Mouse (Mus musculus) heart, postnatal 36 days (tissue): ENCODE measurements around the gene Msh5. TPM values are rescaled to one million over a fixed set of nuclear protein-coding genes. Genes with fewer than 3 reads are reported as not detected.

Experiments used
- DNase-seq, 2 experiments: peaks; one replicate each; pipeline ENCODE4 v3.0.0; 2021 to 2022
- intact Hi-C: fragments of 180-260 bp; cut with DNase I; formaldehyde crosslinking; loops from one replicate; pipeline ENCODE4 v1.15.1; 2025
- total RNA-seq, 2 experiments: library from RNA; stranded (reverse); gene quantifications; 2 replicates each; pipeline ENCODE4 v1.2.3; 2021

The Msh5 gene
- total RNA-seq, 2 experiments from 2014 or later: 0.25 to 0.70 TPM

DNA sequence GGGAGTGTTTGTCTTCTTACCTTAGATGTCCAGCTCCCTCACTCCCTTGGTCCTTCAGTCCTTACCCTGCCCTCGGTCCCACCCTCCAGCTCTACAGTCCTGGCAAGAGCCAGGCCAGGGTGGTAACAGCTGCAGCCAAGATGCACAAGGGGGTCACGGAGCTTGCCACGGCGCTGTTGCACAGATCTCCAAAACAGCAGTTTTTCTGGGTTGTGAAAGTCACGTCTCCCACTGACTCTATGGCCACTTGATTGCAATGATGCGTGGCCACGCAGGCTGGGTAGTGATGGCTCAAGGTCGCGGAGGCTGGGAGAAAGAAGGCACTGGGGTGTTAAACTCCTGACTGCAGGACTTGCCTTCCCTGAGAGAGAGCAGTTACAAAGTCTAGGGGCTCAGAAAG is 24.9 kb upstream of the Msh5 start:
- DNase-seq: no peak
- intact Hi-C loops: no loop called here

GRCm38 (mm10) chr17:35070556-35071229 is 24.1 kb upstream of the Msh5 start:
- intact Hi-C loops: no loop called here
- DNase-seq: no peak

DNA sequence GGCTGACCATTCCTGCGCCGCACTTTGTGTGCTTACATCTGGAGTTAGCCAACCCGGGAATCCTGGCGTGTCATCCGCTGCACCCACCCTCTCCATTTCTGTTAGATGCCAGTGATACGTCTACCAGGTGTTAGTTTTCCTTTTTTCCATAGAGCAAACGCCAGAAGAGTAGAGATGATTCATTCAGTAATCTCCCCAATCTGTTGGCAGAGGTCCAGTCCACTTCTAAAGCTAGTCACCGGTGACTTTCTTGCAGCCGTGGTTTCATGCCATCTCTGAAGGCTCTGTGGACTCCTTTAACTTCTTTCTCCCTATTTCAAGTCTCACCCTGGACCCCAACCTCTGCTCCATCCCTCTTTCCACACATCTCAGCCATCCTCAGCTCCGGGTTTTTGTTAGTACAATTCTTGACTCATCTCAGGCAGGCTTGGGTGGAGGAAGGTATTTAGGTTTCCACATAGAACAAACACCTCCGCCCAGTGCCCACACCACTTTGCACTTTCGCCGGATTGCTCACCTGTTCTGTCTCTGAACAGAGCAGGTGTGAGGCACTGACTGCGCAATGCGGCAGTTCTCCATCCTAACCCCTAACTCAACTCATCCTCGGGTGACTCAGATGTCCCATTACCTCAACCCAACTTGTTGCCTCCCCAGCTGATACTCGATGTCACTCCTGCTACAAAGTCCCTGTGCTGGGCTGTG is 21.8 kb upstream of the Msh5 start:
- intact Hi-C loops: no loop called here
- DNase-seq: no peak

GRCm38 (mm10) chr17:35066084-35066483 is 19.5 kb upstream of the Msh5 start, which contains the start of gene Mpig6b:
Mpig6b (minus strand) TSS chr17:35066184.
- DNase-seq: no peak
- intact Hi-C loops: no loop called here

DNA sequence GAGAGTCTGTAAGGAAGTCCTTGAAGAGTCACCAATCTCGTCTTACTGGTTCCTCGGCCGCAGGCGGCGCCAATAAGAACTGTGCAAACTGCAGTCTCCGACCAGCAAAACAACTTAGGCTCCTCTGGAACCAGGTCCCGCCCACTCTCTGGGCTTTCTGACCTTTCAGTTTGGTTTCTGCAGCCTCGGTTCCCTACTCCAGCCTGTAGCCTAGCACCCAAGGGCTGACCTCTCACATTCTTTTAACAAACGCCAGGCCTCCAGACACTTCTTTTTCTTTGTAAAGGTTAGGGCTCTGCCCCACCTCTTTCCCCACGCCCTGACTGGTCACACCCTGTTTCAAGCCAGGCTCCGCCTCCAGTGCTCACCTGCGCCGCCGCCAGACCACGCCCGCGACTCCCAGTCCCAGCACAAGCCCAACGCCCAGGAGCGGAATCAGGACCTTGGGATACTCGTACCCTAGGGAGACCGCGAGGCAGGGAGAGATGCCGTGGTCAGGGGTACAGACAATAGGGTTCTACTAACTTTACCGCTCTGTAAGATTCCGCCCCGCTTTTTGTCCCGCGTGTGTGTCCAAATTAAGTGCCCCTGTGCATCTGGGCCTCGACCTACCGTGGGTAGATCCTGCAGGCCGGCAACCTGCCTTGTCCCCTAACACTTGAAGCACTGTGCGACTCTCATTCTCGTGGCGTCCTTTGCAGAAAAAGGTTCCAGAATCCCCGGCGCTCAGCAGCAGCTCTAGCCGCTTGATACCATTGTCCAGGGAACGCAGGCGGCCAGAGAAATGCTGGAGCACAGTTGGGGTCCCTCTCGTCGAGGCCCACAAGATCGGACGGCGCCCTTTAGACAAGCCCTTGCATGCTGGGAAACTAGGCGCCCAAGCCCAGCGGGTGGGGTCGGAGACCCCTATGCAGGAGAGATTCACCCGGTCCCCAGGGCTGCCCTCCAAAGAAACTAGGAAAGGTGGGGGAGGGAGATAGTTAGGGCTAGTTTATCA is 18.7 kb upstream of the Msh5 start, which contains the start of gene Ly6g6c:
TSS of gene Ly6g6c (plus strand) at position 438 of the 997 bp plus-strand sequence.
- peak in 1 of 2 experiments; percentile 43 for DNase-seq
- intact Hi-C loops: no loop called here

DNA sequence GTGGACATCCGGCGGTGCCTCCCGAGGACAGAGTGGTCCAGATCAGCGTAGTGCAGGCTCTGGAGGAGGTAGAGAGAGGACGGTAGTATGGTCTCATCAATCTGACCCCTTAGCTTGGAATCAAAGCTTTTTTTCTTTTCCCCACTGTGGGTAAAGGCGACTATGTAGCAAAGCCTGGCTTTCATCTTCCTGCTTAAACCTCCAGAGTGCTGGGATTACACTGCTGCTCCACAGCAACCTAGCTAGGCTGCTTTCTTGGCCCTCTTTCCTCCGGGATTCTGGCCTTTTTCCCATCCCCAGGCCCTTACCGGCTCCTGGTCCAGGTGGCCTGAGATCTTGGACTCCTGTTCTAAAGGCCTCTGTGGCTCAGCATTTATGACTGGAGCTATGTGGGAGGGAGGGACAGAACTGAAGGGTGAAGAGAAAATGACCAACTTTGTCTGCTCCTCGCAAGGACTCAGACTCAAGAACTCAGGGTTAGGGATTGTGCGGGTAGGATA is 17.9 kb upstream of the Msh5 start:
- intact Hi-C loops: no loop called here
- no peak for DNase-seq

- intact Hi-C loops: no loop called here
- DNase-seq: peak in 1 of 2 experiments; percentile 32
Measured at GRCm38 (mm10) chr17:35063466-35063865, 16.9 kb upstream of the Msh5 start.

- intact Hi-C loops: no loop called here
- no peak for DNase-seq
Measured at GRCm38 (mm10) chr17:35061299-35061698, 14.8 kb upstream of the Msh5 start.

DNA sequence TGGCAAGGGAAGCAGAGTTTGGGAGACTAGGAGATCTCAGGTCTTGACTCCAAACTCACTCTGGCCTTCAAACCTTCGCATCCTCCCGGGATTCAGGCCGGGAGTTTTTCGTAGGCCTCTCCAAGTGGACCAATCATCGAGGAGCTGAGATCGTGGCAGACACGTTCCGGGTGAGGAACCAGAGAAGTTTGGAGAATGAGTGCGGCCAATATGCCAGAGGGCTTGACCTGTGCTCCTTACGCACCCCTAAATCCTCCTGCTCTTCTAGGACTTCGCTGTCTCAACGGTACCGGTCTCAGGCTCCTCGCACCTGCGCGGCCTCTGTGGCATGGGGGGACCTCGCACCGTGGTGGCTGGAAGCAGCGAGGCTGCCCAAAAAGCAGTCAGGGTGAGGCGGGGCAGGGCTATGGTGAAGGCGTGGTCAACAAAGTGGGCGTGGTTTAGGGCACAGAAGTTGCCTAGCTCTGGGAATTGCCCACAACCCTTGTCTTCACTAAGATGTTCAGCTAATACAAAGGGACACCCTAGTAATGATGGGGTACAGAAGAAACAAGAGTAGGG is 14.3 kb upstream of the Msh5 start:
- peak in 1 of 2 experiments; percentile 26 for DNase-seq
- intact Hi-C loops: no loop called here

DNA sequence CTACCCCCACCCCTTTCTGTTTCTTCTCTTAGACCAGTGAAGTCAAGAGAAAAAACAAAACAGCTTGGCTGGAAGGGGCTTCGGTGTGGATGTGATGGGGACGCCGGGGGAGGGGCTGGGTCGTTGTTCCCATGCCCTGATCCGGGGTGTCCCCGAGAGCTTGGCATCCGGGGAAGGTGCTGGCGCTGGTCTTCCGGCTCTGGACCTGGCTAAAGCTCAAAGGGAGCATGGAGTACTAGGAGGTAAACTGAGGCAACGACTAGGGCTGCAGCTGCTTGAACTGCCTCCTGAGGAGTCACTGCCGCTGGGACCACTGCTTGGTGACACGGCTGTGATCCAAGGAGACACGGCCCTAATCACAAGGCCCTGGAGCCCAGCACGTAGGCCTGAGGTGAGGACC is 13.5 kb upstream of the Msh5 start:
- intact Hi-C loops: no loop called here
- DNase-seq: no peak

GRCm38 (mm10) chr17:35058911-35059892 is 12.7 kb upstream of the Msh5 start, which contains the start of gene Ddah2:
Ddah2 (plus strand) TSS chr17:35059035.
- peak; percentile 93 to 94 for DNase-seq
- intact Hi-C loops: loop anchor here (1.0 kb wide), 1 partner anchor 38 kb away; no protein-coding TSS in a partner anchor

DNA sequence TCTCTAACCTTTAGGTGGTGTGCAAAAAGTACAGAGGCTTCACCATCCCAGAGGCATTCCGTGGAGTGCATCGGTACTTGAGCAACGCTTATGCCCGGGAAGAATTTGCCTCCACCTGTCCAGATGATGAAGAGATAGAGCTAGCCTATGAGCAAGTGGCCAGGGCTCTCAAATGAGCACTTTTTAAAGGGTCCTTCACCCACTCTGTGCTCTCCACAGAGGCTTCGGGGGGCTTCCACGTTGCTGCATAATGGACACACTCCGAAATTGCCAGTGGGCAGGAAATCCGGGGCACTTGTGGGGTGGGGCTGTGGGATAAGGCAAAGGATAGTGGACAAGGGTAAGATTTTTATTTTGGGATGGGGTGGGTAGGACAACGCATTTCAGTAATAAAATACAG is 11.8 kb upstream of the Msh5 start:
- no peak for DNase-seq
- intact Hi-C loops: no loop called here

GRCm38 (mm10) chr17:35057090-35057489 is 10.5 kb upstream of the Msh5 start:
- DNase-seq: no peak
- intact Hi-C loops: no loop called here

DNA sequence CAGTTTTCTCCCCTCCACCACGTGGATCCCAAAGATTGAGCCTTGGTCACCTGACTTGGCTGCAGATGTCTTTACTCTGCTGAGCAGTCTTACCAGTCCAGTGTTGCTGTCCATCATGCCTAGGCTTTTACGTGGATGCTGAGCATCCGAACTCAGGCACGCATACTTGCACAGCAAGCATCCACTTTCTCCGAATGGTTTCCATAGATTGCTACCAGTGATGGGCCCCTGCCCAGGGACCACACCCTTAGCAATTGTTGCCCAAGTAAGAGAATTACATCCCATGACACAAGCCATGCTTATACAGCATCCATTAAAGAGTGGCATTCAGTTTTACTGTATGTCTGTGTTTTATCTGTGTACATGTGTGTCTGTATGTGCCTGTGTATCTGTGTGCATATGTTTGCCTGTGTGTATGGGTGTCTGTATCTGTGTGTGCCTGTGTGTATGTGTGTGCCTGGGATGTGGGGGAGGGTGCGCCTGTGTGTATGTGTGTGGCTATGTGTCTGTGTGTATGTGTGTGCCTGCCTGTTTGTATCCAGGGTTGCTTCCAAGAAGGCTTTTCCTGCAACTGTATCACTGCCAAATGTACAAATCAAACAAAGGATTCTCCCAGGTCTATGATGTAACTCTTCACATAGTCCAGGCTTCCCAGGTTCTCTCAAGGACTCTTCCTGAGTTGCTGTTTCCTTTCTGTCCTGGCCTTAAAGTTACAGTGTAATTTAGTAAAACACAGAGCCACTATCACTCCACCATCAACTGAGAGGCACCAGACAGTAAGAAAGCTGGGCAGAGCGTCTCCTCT is 9.3 kb upstream of the Msh5 start:
- intact Hi-C loops: no loop called here
- no peak for DNase-seq

DNA sequence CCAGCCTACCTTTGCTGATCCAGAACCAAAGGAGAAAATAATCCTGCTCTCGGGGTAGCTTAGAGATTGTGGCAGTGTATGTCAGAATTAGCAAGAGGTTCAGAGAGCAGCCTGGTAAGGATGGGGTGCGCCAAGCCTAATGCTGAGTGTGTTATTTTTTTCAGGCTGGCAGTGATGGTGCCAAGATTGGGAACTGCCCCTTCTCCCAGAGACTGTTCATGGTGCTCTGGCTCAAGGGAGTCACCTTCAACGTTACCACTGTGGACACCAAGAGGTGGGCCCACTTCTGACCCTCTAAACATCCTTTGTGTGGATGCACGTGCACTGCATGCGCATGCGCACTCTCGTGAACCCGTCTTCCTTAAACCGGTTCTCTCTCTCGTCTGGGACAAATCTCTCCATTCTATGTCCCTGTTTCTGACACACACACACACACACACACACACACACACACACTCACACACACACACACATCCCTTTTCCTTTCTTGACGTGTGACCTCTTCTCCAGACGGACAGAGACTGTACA is 5.8 kb upstream of the Msh5 start:
- intact Hi-C loops: no loop called here
- DNase-seq: no peak

DNA sequence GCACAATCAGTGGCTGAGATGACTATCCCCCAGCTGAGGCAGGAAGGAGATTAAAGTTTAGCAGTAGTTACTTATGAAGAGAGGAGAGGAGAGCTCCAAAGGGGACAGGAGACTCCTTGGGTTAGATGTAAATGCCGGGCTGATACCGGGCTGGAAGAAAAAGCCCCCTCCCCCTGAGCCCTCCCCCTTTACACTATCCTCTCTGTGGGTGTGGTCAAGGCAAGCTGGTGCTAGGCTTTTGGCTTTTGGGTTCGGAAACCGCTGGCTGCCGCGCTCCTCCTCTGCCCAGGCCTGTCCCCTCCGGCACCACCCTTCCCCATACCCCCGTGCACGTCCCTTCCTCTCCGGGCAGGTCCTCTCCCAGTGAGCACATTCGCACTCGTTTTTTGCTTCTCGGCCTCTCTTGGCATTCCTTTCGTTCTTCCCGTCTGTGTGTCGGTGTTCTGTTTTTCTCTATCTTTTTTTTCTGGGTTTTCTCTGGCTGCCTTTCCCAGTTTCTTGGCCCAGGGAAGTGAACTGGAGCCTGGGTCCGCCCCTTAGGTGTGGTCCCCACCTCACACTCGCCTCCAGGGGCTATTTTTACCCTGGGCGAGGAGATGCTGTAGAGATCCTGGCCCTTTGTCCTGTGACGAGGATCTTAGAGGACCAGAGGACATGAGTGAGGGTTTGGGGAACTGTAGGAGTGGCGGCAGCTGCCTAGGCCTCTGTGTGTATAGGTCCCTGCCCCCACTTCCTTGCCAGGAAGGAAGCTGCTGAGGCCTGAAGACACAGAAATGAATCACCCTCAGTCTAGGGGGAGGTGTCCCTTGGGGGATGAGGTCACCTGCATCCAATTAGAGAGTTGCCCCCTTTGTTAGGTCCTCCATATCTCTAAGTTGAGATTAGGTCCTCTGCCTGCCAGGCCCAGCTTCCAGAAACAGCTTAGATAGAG is 4.9 kb upstream of the Msh5 start:
- peak; percentile 77 to 80 for DNase-seq
- intact Hi-C loops: no loop called here
